Mouse (Mus musculus) megakaryocyte, embryonic 14.5 days (primary cell): ENCODE measurements around the gene Sorcs2. TPM values are rescaled to one million over a fixed set of nuclear protein-coding genes. Genes with fewer than 3 reads are reported as not detected.

Experiments used
- H3K27me3 ChIP-seq: replicated peaks from 2 replicates; pipeline ENCODE3; 2012; ENCODE audit warnings: inconsistent platforms
- H3K36me3 ChIP-seq: replicated peaks from 2 replicates; pipeline ENCODE3; 2012; ENCODE audit warnings: low read length, inconsistent platforms, mixed read lengths
- H3K4me1 ChIP-seq: 2 replicates; pipeline ENCODE4 v1.6.1; 2012; ENCODE audit warnings: inconsistent platforms
- H3K4me3 ChIP-seq: replicated peaks from 2 replicates; pipeline ENCODE3; 2012; ENCODE audit warnings: moderate library complexity, mild to moderate bottlenecking, inconsistent platforms
- H3K9me3 ChIP-seq: 2 replicates; pipeline ENCODE4 v1.6.1; 2012; ENCODE audit warnings: inconsistent platforms
- FLI1 ChIP-seq: IDR thresholded peaks from 2 replicates; pipeline ENCODE4 v1.6.1; 2012; ENCODE audit warnings: low read length, inconsistent platforms, mixed read lengths
- GATA1 ChIP-seq: IDR thresholded peaks from 3 replicates; pipeline ENCODE4 v1.6.1; 2012; ENCODE audit warnings: mixed read lengths, low read length, inconsistent platforms, borderline replicate concordance
- polyA plus RNA-seq: library from polyadenylated mRNA; stranded (reverse); fragments of >175 nt; gene quantifications from 2 replicates; pipeline ENCODE4 v1.2.3, GENCODE M21; 2012; ENCODE audit warnings: low replicate concordance; ENCODE audit not compliant: insufficient read depth

Sorcs2 gene
- polyA plus RNA-seq, 1 experiment = not detected

GRCm38 (mm10) chr5:36220105-36220504, 177.8 kb downstream of the Sorcs2 start:
- Histone ChIP-seq H3K4me1 (no peaks in the 10 kb centered on the region), H3K9me3 (peaks cover 9% of the 10 kb centered on the region), H3K4me3 (no peak overlapping the region), H3K27me3 (peaks cover 11% of the 10 kb centered on the region), H3K36me3 (no peaks in the 10 kb centered on the region)
- TF ChIP-seq GATA1 (no peak), FLI1 (no peak)

GRCm38 (mm10) chr5:36213310-36213709, 184.6 kb downstream of the Sorcs2 start:
- Histone ChIP-seq H3K4me1 (no peaks in the 10 kb centered on the region), H3K27me3 (peaks cover 31% of the 10 kb centered on the region), H3K9me3 (peaks cover 11% of the 10 kb centered on the region), H3K36me3 (no peaks in the 10 kb centered on the region), H3K4me3 (no peak overlapping the region)
- no peak for TF ChIP-seq GATA1
- TF ChIP-seq FLI1 = no peak

- H3K4me3 ChIP-seq = no peak overlapping the region
- no peaks in the 10 kb centered on the region for H3K4me1 ChIP-seq
- TF ChIP-seq FLI1 = no peak
- no peak for TF ChIP-seq GATA1
- H3K36me3 ChIP-seq = no peaks in the 10 kb centered on the region
- H3K9me3 ChIP-seq = peaks cover under 1% of the 10 kb centered on the region; the same call in 1 of the 2 replicates
- H3K27me3 ChIP-seq = peaks cover 37% of the 10 kb centered on the region
Observed at GRCm38 (mm10) chr5:36208803-36209202, 189.1 kb downstream of the Sorcs2 start.

GRCm38 (mm10) chr5:36205397-36205796, 192.5 kb downstream of the Sorcs2 start:
- Histone ChIP-seq H3K4me3 (no peak overlapping the region), H3K9me3 (no peaks in the 10 kb centered on the region), H3K36me3 (no peaks in the 10 kb centered on the region), H3K27me3 (peaks cover 25% of the 10 kb centered on the region), H3K4me1 (no peaks in the 10 kb centered on the region)
- TF ChIP-seq FLI1 = no peak
- no peak for TF ChIP-seq GATA1

- no peak for TF ChIP-seq FLI1
- TF ChIP-seq GATA1 = no peak
- H3K4me1 ChIP-seq = no peaks in the 10 kb centered on the region
- no peaks in the 10 kb centered on the region for H3K9me3 ChIP-seq
- no peaks in the 10 kb centered on the region for H3K36me3 ChIP-seq
- H3K27me3 ChIP-seq = peaks cover 19% of the 10 kb centered on the region
- H3K4me3 ChIP-seq = no peak within 1 kb of the TSS
Observed at GRCm38 (mm10) chr5:36203916-36204315, 194.0 kb downstream of the Sorcs2 start, which contains the start of gene Psapl1. Gene Psapl1 (plus strand): TSS chr5:36204021.

- Histone ChIP-seq H3K9me3 (no peaks in the 10 kb centered on the region), H3K27me3 (peaks cover 23% of the 10 kb centered on the region), H3K4me1 (no peaks in the 10 kb centered on the region), H3K4me3 (no peak overlapping the region), H3K36me3 (no peaks in the 10 kb centered on the region)
- TF ChIP-seq FLI1 (no peak), GATA1 (no peak)
Observed at GRCm38 (mm10) chr5:36203421-36203820, 194.5 kb downstream of the Sorcs2 start.

GRCm38 (mm10) chr5:36202781-36203180, 195.2 kb downstream of the Sorcs2 start:
- TF ChIP-seq FLI1 = no peak
- Histone ChIP-seq H3K27me3 (peaks cover 23% of the 10 kb centered on the region), H3K4me1 (no peaks in the 10 kb centered on the region), H3K36me3 (no peaks in the 10 kb centered on the region), H3K9me3 (no peaks in the 10 kb centered on the region), H3K4me3 (no peak overlapping the region)

GRCm38 (mm10) chr5:36199519-36199918, 198.4 kb downstream of the Sorcs2 start:
- no peak overlapping the region for H3K4me3 ChIP-seq
- no peaks in the 10 kb centered on the region for H3K4me1 ChIP-seq
- no peaks in the 10 kb centered on the region for H3K9me3 ChIP-seq
- peaks cover 25% of the 10 kb centered on the region for H3K27me3 ChIP-seq
- TF ChIP-seq GATA1 (no peak), FLI1 (no peak)
- no peaks in the 10 kb centered on the region for H3K36me3 ChIP-seq

GRCm38 (mm10) chr5:36195436-36195835, 202.5 kb downstream of the Sorcs2 start:
- TF ChIP-seq FLI1 = no peak
- no peak for TF ChIP-seq GATA1
- Histone ChIP-seq H3K36me3 (no peaks in the 10 kb centered on the region), H3K9me3 (no peaks in the 10 kb centered on the region), H3K27me3 (peaks cover 38% of the 10 kb centered on the region), H3K4me3 (no peak overlapping the region), H3K4me1 (no peaks in the 10 kb centered on the region)

- Histone ChIP-seq H3K27me3 (peaks cover 41% of the 10 kb centered on the region), H3K4me3 (no peak overlapping the region), H3K4me1 (no peaks in the 10 kb centered on the region), H3K36me3 (no peaks in the 10 kb centered on the region), H3K9me3 (no peaks in the 10 kb centered on the region)
- TF ChIP-seq GATA1 (no peak), FLI1 (no peak)
Observed at GRCm38 (mm10) chr5:36194631-36195030, 203.3 kb downstream of the Sorcs2 start.

GRCm38 (mm10) chr5:36192677-36193076, 205.3 kb downstream of the Sorcs2 start:
- no peak for TF ChIP-seq FLI1
- TF ChIP-seq GATA1 = no peak
- H3K4me1 ChIP-seq = no peaks in the 10 kb centered on the region
- H3K27me3 ChIP-seq = peaks cover 36% of the 10 kb centered on the region
- H3K36me3 ChIP-seq = no peaks in the 10 kb centered on the region
- H3K9me3 ChIP-seq = no peaks in the 10 kb centered on the region
- no peak overlapping the region for H3K4me3 ChIP-seq
